Mouse (Mus musculus) bone marrow macrophage, adult 2 months (primary cell): ENCODE measurements around the gene Ak2.

Source experiments
- CTCF ChIP-seq: IDR thresholded peaks from 2 replicates; pipeline ENCODE4 v1.5.1; 2012; ENCODE audit warnings: low read depth, mild to moderate bottlenecking, low read length, moderate library complexity
- POLR2A ChIP-seq: IDR thresholded peaks from 2 replicates; pipeline ENCODE4 v1.6.1; 2012; ENCODE audit warnings: mild to moderate bottlenecking, low read depth, low read length, borderline replicate concordance

GRCm38 (mm10) chr4:128957155-128957911 is 34.4 kb upstream of the Ak2 start:
- TF ChIP-seq POLR2A (no peak), CTCF (peak; percentile 95)
